Mouse (Mus musculus) G1E (cell line): ENCODE results near the gene Fgfr2. TPM values are rescaled to one million over a fixed set of nuclear protein-coding genes. Genes with fewer than 3 reads are reported as not detected.
"Not testable (repeated sequence)": the region's sequence is repeated elsewhere in the genome, so short reads cannot be mapped to it uniquely, and the experiment has no call there.

Experiments
- ATAC-seq: 2 replicates; pipeline ENCODE4 v1.8.0; 2016; ENCODE audit warnings: mild to moderate bottlenecking; ENCODE audit not compliant: insufficient number of reproducible peaks, poor library complexity, low FRiP score, severe bottlenecking; ENCODE audit errors: extremely low read depth
- DNase-seq: peaks from one replicate; pipeline ENCODE4 v3.0.0; 2012; ENCODE audit warnings: low spot score
- H3K27me3 ChIP-seq: 2 replicates; pipeline ENCODE4 v1.6.1; 2012; ENCODE audit warnings: mild to moderate bottlenecking, low read length, inconsistent platforms; ENCODE audit not compliant: insufficient read depth
- H3K36me3 ChIP-seq: replicated peaks from 2 replicates; pipeline ENCODE3; 2012; ENCODE audit warnings: mild to moderate bottlenecking, inconsistent platforms
- H3K4me1 ChIP-seq: 2 replicates; pipeline ENCODE4 v1.6.1; 2012; ENCODE audit warnings: low read depth, low read length, inconsistent platforms, mixed read lengths; ENCODE audit not compliant: insufficient read depth
- H3K4me3 ChIP-seq: 2 replicates; pipeline ENCODE4 v1.5.1; 2012; ENCODE audit warnings: low read depth, mild to moderate bottlenecking, inconsistent platforms, low read length, moderate library complexity, mixed read lengths
- H3K9me3 ChIP-seq: replicated peaks from 2 replicates; pipeline ENCODE4 v1.6.1; 2012; ENCODE audit warnings: inconsistent platforms
- CTCF ChIP-seq: IDR thresholded peaks from 2 replicates; pipeline ENCODE4 v1.5.1; 2012; ENCODE audit warnings: low read depth, low read length, inconsistent platforms, mixed read lengths
- GATA1 ChIP-seq: IDR thresholded peaks from 2 replicates; pipeline ENCODE4 v1.6.1; 2012; ENCODE audit warnings: borderline replicate concordance, low read length, inconsistent platforms, mixed read lengths
- GATA2 ChIP-seq: IDR thresholded peaks from 2 replicates; pipeline ENCODE4 v1.6.1; 2012; ENCODE audit warnings: low read depth, low read length, inconsistent platforms, borderline replicate concordance
- POLR2AphosphoS5 ChIP-seq: IDR thresholded peaks from 2 replicates; pipeline ENCODE4 v1.6.1; 2012; ENCODE audit warnings: low read depth, low read length, inconsistent platforms; ENCODE audit not compliant: insufficient replicate concordance
- TAL1 ChIP-seq: conservative IDR thresholded peaks from 2 replicates; pipeline ENCODE4 v1.6.1; 2012; ENCODE audit warnings: low read depth, low read length, inconsistent platforms, mixed read lengths
- polyA plus RNA-seq: library from polyadenylated mRNA; stranded (reverse); fragments of >175 nt; gene quantifications from 2 replicates; pipeline ENCODE4 v1.2.3, GENCODE M21; 2012
- total RNA-seq, 2 experiments: library from RNA; stranded (forward) in 1 of 2; stranded (reverse) in 1 of 2; fragments of 200-1000 nt in 1 of 2; fragments of >200 nt in 1 of 2; fragmentation: Nextera tagmentation in 1 of 2; gene quantifications; 2 replicates each; pipeline ENCODE4 v1.2.3; 2014 to 2017

Fgfr2 gene
- total and polyA plus RNA-seq, 3 experiments = 0.22 TPM; not detected in 2

- Histone ChIP-seq H3K36me3 (no peaks in the 10 kb centered on the region), H3K4me3 (no peak overlapping the region), H3K9me3 (no peaks in the 10 kb centered on the region), H3K27me3 (no peaks in the 10 kb centered on the region), H3K4me1 (no peaks in the 10 kb centered on the region)
- DNase-seq = no peak
- TF ChIP-seq GATA2 (no peak), POLR2AphosphoS5 (no peak), CTCF (no peak), TAL1 (no peak), GATA1 (no peak)
- ATAC-seq = no peak
Observed at GRCm38 (mm10) chr7:132540597-132540996, 582.6 kb downstream of the Fgfr2 start.

GRCm38 (mm10) chr7:132529206-132529605 is 593.9 kb downstream of the Fgfr2 start:
- DNase-seq = no peak
- Histone ChIP-seq H3K27me3 (no peaks in the 10 kb centered on the region), H3K9me3 (no peaks in the 10 kb centered on the region), H3K4me1 (no peaks in the 10 kb centered on the region), H3K36me3 (no peaks in the 10 kb centered on the region), H3K4me3 (no peak overlapping the region)
- ATAC-seq = no peak
- TF ChIP-seq GATA2 (no peak), GATA1 (no peak), POLR2AphosphoS5 (no peak), TAL1 (no peak), CTCF (no peak)

- no peak for ATAC-seq
- no peaks in the 10 kb centered on the region for H3K36me3 ChIP-seq
- no peak for DNase-seq
- H3K4me3 ChIP-seq = no peak overlapping the region
- H3K4me1 ChIP-seq = no peaks in the 10 kb centered on the region
- H3K9me3 ChIP-seq = no peaks in the 10 kb centered on the region
- H3K27me3 ChIP-seq = no peaks in the 10 kb centered on the region
- TF ChIP-seq POLR2AphosphoS5 = no peak
- no peak for TF ChIP-seq TAL1
- no peak for TF ChIP-seq CTCF
- TF ChIP-seq GATA2 = no peak
- no peak for TF ChIP-seq GATA1
Observed at GRCm38 (mm10) chr7:132513419-132513982, 609.6 kb downstream of the Fgfr2 start.

GRCm38 (mm10) chr7:132509110-132509509 is 614.0 kb downstream of the Fgfr2 start:
- ATAC-seq (no peak), DNase-seq (no peak)
- Histone ChIP-seq H3K27me3 (no peaks in the 10 kb centered on the region), H3K4me3 (no peak overlapping the region), H3K9me3 (no peaks in the 10 kb centered on the region), H3K36me3 (no peaks in the 10 kb centered on the region), H3K4me1 (no peaks in the 10 kb centered on the region)
- TF ChIP-seq GATA1 (no peak), POLR2AphosphoS5 (no peak), TAL1 (no peak), CTCF (no peak), GATA2 (no peak)

- H3K9me3 ChIP-seq = no peaks in the 10 kb centered on the region
- no peaks in the 10 kb centered on the region for H3K4me1 ChIP-seq
- no peak for ATAC-seq
- H3K4me3 ChIP-seq = no peak overlapping the region
- no peak for TF ChIP-seq CTCF
- no peak for TF ChIP-seq GATA1
- TF ChIP-seq POLR2AphosphoS5 = no peak
- no peak for TF ChIP-seq GATA2
- TF ChIP-seq TAL1 = no peak
- H3K27me3 ChIP-seq = no peaks in the 10 kb centered on the region
- no peak for DNase-seq
- no peaks in the 10 kb centered on the region for H3K36me3 ChIP-seq
Observed at GRCm38 (mm10) chr7:132507361-132507760, 615.8 kb downstream of the Fgfr2 start.

- TF ChIP-seq CTCF (no peak), POLR2AphosphoS5 (no peak), TAL1 (no peak)
- Histone ChIP-seq H3K9me3 (no peaks in the 10 kb centered on the region), H3K27me3 (no peaks in the 10 kb centered on the region), H3K4me1 (no peaks in the 10 kb centered on the region), H3K4me3 (no peak overlapping the region), H3K36me3 (no peaks in the 10 kb centered on the region)
- ATAC-seq (no peak), DNase-seq (no peak)
Observed at GRCm38 (mm10) chr7:132506226-132506625, 616.9 kb downstream of the Fgfr2 start.

GRCm38 (mm10) chr7:132502445-132502844 is 620.7 kb downstream of the Fgfr2 start:
- DNase-seq, H3K36me3 ChIP-seq, ATAC-seq, H3K4me1 ChIP-seq, H3K27me3 ChIP-seq, H3K4me3 ChIP-seq, H3K9me3 ChIP-seq: not testable (repeated sequence)
